Mouse (Mus musculus): ENCODE measurements around the gene Gm20388. TPM values are rescaled to one million over a fixed set of nuclear protein-coding genes. Genes with fewer than 3 reads are reported as not detected.

Gene Gm20388
- polyA plus RNA-seq, 1 experiment from 2014 or later, result 7.4 TPM

DNA sequence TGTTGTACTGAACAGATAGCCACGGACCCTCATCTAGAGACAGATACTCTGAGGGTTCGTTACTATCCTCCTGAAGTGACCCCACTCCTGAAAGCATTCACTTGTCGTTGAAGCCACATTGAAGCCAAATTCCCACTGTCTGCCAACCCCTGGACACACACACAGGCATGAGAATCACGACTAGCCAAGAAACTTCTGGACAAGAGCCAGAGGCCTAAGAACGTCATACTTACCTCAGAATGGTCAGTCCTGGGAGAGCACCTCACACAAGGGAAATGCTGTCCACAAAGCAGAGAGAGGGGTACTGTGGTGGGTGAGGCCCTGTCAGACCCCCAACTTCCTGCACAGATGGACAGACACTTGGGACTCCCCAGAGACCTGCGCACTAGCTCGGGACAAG, 1985.3 kb downstream of the Gm20388 start:
- Histone ChIP-seq H3K9me3 (replicated peaks; ENCODE audit: control insufficient read depth, low read length) (no peaks in the 10 kb centered on the region), H3K36me3 (ENCODE audit: control insufficient read depth, insufficient read depth, low read length) (no peaks in the 10 kb centered on the region), H3K4me3 (replicated peaks; ENCODE audit: low read length) (no peak overlapping the region), H3K4me1 (ENCODE audit: control insufficient read depth, insufficient read depth, low read length) (peaks cover 39% of the 10 kb centered on the region), H3K27ac (ENCODE audit: low read length) (no peak overlapping the region), H3K4me2 (ENCODE audit: low read depth, low read length) (no peak overlapping the region), H3K27me3 (ENCODE audit: control insufficient read depth, insufficient read depth, low read length) (no peaks in the 10 kb centered on the region), H3K9ac (ENCODE audit: low read length) (0 out of 2 replicates have a peak overlapping the region, but pooled peaks have one; percentile 14)
- 67% methylated on average over 7 of the region's 7 CpGs for WGBS
- ATAC-seq (ENCODE audit: insufficient read depth, low FRiP score), result no peak

- ATAC-seq (ENCODE audit: insufficient read depth, low FRiP score), result no peak
- no peaks in the 10 kb centered on the region for H3K27me3 ChIP-seq (ENCODE audit: control insufficient read depth, insufficient read depth, low read length)
- no peak overlapping the region for H3K4me3 ChIP-seq (replicated peaks; ENCODE audit: low read length)
- no peaks in the 10 kb centered on the region for H3K9me3 ChIP-seq (replicated peaks; ENCODE audit: control insufficient read depth, low read length)
- H3K4me1 ChIP-seq (ENCODE audit: control insufficient read depth, insufficient read depth, low read length), result peaks cover 44% of the 10 kb centered on the region
- no peak overlapping the region for H3K4me2 ChIP-seq (ENCODE audit: low read depth, low read length)
- peak overlapping the region; percentile 98 for H3K27ac ChIP-seq (ENCODE audit: low read length)
- 43% methylated on average over 12 of the region's 12 CpGs for WGBS
- H3K36me3 ChIP-seq (ENCODE audit: control insufficient read depth, insufficient read depth, low read length), result no peaks in the 10 kb centered on the region
- H3K9ac ChIP-seq (ENCODE audit: low read length), result peak overlapping the region; percentile 36; the same call in 1 of the 2 replicates
Measured at GRCm38 (mm10) chr8:121896476-121897145, 1986.0 kb downstream of the Gm20388 start.

- Histone ChIP-seq H3K4me2 (ENCODE audit: low read depth, low read length) (peak overlapping the region; percentile 53; the same call in 1 of the 2 replicates), H3K27me3 (ENCODE audit: control insufficient read depth, insufficient read depth, low read length) (no peaks in the 10 kb centered on the region), H3K4me1 (ENCODE audit: control insufficient read depth, insufficient read depth, low read length) (peaks cover 50% of the 10 kb centered on the region), H3K36me3 (ENCODE audit: control insufficient read depth, insufficient read depth, low read length) (no peaks in the 10 kb centered on the region), H3K4me3 (replicated peaks; ENCODE audit: low read length) (no peak overlapping the region), H3K27ac (ENCODE audit: low read length) (peak overlapping the region; percentile 98), H3K9me3 (replicated peaks; ENCODE audit: control insufficient read depth, low read length) (no peaks in the 10 kb centered on the region), H3K9ac (ENCODE audit: low read length) (peak overlapping the region; percentile 64; the same call in 1 of the 2 replicates)
- 59% methylated on average over 9 of the region's 9 CpGs for WGBS
- no peak for ATAC-seq (ENCODE audit: insufficient read depth, low FRiP score)
Measured at GRCm38 (mm10) chr8:121897205-121897604, 1986.6 kb downstream of the Gm20388 start.

GRCm38 (mm10) chr8:121897871-121898381, 1987.3 kb downstream of the Gm20388 start:
- Histone ChIP-seq H3K9me3 (replicated peaks; ENCODE audit: control insufficient read depth, low read length) (no peaks in the 10 kb centered on the region), H3K36me3 (ENCODE audit: control insufficient read depth, insufficient read depth, low read length) (no peaks in the 10 kb centered on the region), H3K27me3 (ENCODE audit: control insufficient read depth, insufficient read depth, low read length) (no peaks in the 10 kb centered on the region), H3K9ac (ENCODE audit: low read length) (peak overlapping the region; percentile 64), H3K4me2 (ENCODE audit: low read depth, low read length) (peak overlapping the region; percentile 53), H3K27ac (ENCODE audit: low read length) (peak overlapping the region; percentile 98), H3K4me1 (ENCODE audit: control insufficient read depth, insufficient read depth, low read length) (peaks cover 52% of the 10 kb centered on the region), H3K4me3 (replicated peaks; ENCODE audit: low read length) (peak overlapping the region; percentile 22)
- ATAC-seq (ENCODE audit: insufficient read depth, low FRiP score), result peak; percentile 63
- WGBS, result 11% methylated on average over 7 of the region's 7 CpGs

GRCm38 (mm10) chr8:121898401-121898931, 1987.8 kb downstream of the Gm20388 start:
- WGBS, result 8% methylated on average over 4 of the region's 4 CpGs
- Histone ChIP-seq H3K27ac (ENCODE audit: low read length) (peak overlapping the region; percentile 98), H3K27me3 (ENCODE audit: control insufficient read depth, insufficient read depth, low read length) (no peaks in the 10 kb centered on the region), H3K36me3 (ENCODE audit: control insufficient read depth, insufficient read depth, low read length) (no peaks in the 10 kb centered on the region), H3K9ac (ENCODE audit: low read length) (peak overlapping the region; percentile 64), H3K9me3 (replicated peaks; ENCODE audit: control insufficient read depth, low read length) (no peaks in the 10 kb centered on the region), H3K4me3 (replicated peaks; ENCODE audit: low read length) (peak overlapping the region; percentile 22), H3K4me1 (ENCODE audit: control insufficient read depth, insufficient read depth, low read length) (peaks cover 52% of the 10 kb centered on the region), H3K4me2 (ENCODE audit: low read depth, low read length) (peak overlapping the region; percentile 53)
- peak; percentile 91 for ATAC-seq (ENCODE audit: insufficient read depth, low FRiP score)

DNA sequence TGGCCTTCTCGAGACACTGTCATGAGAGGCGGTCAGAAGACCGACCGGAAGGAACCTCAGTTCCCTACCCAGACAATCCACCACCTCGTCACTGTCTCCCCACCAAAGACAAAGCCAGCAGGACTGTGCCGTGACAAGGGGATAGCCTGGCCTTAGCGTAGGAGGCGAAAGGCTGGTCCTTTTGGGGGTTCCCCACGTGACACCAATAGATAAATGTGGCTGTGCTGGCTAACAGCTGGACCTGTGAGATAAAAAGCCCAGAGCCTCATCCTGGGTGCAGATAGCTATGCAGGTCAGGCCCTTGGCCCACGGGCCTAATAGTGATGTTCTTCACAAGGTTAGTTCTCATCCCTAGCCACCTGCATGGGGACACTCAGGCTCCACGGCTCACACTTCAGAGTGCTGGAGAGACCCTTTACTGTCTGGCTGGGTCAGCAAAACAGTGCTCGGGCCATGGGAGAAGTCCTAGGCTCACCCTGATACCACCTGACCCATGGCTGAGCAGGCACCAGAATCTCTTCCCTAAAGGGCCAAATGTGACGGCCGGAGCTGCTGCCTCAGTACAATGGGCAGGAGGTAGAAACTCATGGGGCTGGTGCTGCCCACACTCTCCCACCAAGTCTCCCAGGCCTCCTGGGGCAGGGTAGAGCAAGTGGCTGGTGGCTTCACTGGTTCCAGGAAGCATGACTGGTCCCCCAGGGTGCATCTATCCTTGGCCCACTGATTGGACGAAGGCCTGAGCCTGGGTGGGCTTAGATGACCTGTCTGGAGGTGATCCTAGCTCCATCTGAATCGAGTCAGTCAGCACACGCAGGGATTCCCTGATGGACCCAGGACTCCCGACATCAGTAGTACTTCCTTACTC, 1988.8 kb downstream of the Gm20388 start:
- no peak overlapping the region for H3K4me3 ChIP-seq (replicated peaks; ENCODE audit: low read length)
- no peaks in the 10 kb centered on the region for H3K9me3 ChIP-seq (replicated peaks; ENCODE audit: control insufficient read depth, low read length)
- peak overlapping the region; percentile 53; the same call in 1 of the 2 replicates for H3K4me2 ChIP-seq (ENCODE audit: low read depth, low read length)
- ATAC-seq (ENCODE audit: insufficient read depth, low FRiP score), result no peak
- whole genome bisulfite sequencing, result 77% methylated on average over 18 of the region's 18 CpGs
- H3K36me3 ChIP-seq (ENCODE audit: control insufficient read depth, insufficient read depth, low read length), result no peaks in the 10 kb centered on the region
- peaks cover 52% of the 10 kb centered on the region for H3K4me1 ChIP-seq (ENCODE audit: control insufficient read depth, insufficient read depth, low read length)
- peak overlapping the region; percentile 58 for H3K9ac ChIP-seq (ENCODE audit: low read length)
- H3K27ac ChIP-seq (ENCODE audit: low read length), result peak overlapping the region; percentile 98
- H3K27me3 ChIP-seq (ENCODE audit: control insufficient read depth, insufficient read depth, low read length), result no peaks in the 10 kb centered on the region

DNA sequence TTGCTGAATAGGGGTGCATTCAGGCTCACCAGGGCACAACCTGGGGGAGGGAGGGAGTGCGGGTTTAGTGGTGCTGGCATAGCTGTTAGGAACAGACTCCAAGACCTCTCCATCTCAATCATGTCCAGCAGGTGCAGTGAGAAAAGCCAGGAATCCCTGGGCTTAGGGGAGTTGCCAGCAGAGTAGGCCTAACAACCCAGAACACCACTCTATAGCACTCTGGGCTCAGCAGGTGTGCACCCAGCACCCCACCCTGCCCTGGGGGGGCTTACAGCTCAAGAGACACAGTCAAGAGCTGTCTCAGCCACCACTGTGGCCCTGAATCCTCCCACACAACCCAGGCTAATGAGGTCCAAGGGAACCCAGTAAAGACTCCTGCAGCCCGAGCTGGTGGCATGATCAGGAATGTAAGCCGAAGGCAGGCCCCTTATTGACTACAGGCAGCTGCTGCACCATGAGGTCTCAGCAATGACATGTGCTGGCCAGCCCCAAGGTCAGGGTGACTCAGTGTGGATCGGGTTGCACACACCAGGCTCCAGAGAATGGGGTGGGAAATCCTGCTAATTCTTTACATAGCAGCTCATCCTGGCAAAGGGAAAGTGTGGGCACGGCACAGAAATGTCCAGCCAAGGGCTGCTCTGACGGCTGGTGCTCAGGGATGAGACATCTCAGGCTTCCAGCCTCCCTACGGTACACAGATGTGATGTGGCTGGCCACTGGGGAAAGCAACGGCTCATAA, 1991.0 kb downstream of the Gm20388 start:
- Histone ChIP-seq H3K9me3 (replicated peaks; ENCODE audit: control insufficient read depth, low read length) (no peaks in the 10 kb centered on the region), H3K36me3 (ENCODE audit: control insufficient read depth, insufficient read depth, low read length) (no peaks in the 10 kb centered on the region), H3K4me1 (ENCODE audit: control insufficient read depth, insufficient read depth, low read length) (peaks cover 53% of the 10 kb centered on the region), H3K27ac (ENCODE audit: low read length) (no peak overlapping the region), H3K4me2 (ENCODE audit: low read depth, low read length) (0 out of 2 replicates have a peak overlapping the region, but pooled peaks have one; percentile 0), H3K27me3 (ENCODE audit: control insufficient read depth, insufficient read depth, low read length) (no peaks in the 10 kb centered on the region), H3K9ac (ENCODE audit: low read length) (no peak overlapping the region), H3K4me3 (replicated peaks; ENCODE audit: low read length) (no peak overlapping the region)
- no peak for ATAC-seq (ENCODE audit: insufficient read depth, low FRiP score)
- 39% methylated on average over 8 of the region's 8 CpGs for WGBS

DNA sequence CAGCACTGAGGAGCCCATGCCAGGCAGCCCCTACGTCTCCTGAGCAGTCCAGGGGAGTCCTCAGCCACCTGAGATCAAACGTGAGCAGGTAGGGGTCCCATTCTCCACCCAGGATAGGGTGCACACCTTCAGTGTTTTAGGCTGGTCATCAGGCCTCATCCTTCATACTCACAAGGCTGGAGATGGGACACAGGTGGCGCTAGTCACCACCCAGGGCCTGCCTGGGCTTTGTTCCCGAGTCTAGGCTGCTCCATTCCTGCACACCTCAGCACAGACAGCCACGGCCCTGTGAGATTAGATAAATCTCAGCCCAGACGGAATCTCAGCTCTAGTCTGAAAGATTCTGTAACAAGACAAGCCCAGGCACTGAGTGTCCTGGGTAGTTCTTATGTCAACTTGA, 1993.3 kb downstream of the Gm20388 start:
- H3K9me3 ChIP-seq (replicated peaks; ENCODE audit: control insufficient read depth, low read length), result no peaks in the 10 kb centered on the region
- H3K4me3 ChIP-seq (replicated peaks; ENCODE audit: low read length), result no peak overlapping the region
- 58% methylated on average over 6 of the region's 6 CpGs for WGBS
- H3K36me3 ChIP-seq (ENCODE audit: control insufficient read depth, insufficient read depth, low read length), result no peaks in the 10 kb centered on the region
- peaks cover 41% of the 10 kb centered on the region for H3K4me1 ChIP-seq (ENCODE audit: control insufficient read depth, insufficient read depth, low read length)
- H3K27ac ChIP-seq (ENCODE audit: low read length), result no peak overlapping the region
- no peak for ATAC-seq (ENCODE audit: insufficient read depth, low FRiP score)
- H3K4me2 ChIP-seq (ENCODE audit: low read depth, low read length), result no peak overlapping the region
- H3K9ac ChIP-seq (ENCODE audit: low read length), result peak overlapping the region; percentile 34; the same call in 1 of the 2 replicates
- no peaks in the 10 kb centered on the region for H3K27me3 ChIP-seq (ENCODE audit: control insufficient read depth, insufficient read depth, low read length)
